Mouse (Mus musculus) neural tube, embryonic 14.5 days (tissue): ENCODE data around the gene Sash3. TPM values are rescaled to one million over a fixed set of nuclear protein-coding genes. Genes with fewer than 3 reads are reported as not detected.
A peak's percentile ranks its signal among the peaks of the same experiment; 100 is the strongest.
"Not testable (repeated sequence)": the region's sequence is repeated elsewhere in the genome, so short reads cannot be mapped to it uniquely, and the experiment has no call there.

ENCODE experiments used
- ATAC-seq: fragments of 200-750 bp; cut with Nextera tagmentation; 2 replicates; pipeline ENCODE4 v1.8.0; 2017; ENCODE audit warnings: low read depth, mild to moderate bottlenecking, moderate TSS enrichment, moderate library complexity
- H3K27ac ChIP-seq: fragments of 300-500 bp; sonication (generic); 2 replicates; pipeline ENCODE4 v1.5.1; 2014; ENCODE audit warnings: low read depth, mild to moderate bottlenecking, control low read depth, low read length, moderate library complexity, mixed read lengths
- H3K27me3 ChIP-seq: fragments of 300-500 bp; sonication (generic); 2 replicates; pipeline ENCODE4 v1.6.1; 2014; ENCODE audit warnings: low read length; ENCODE audit not compliant: control insufficient read depth, insufficient read depth
- H3K36me3 ChIP-seq: fragments of 300-500 bp; sonication (generic); 2 replicates; pipeline ENCODE4 v1.6.1; 2014; ENCODE audit warnings: low read length, mixed read lengths; ENCODE audit not compliant: control insufficient read depth, insufficient read depth
- H3K4me1 ChIP-seq: fragments of 300-500 bp; sonication (generic); 2 replicates; pipeline ENCODE4 v1.6.1; 2014; ENCODE audit warnings: low read length; ENCODE audit not compliant: control insufficient read depth, insufficient read depth
- H3K4me2 ChIP-seq: fragments of 300-500 bp; sonication (generic); 2 replicates; pipeline ENCODE4 v1.6.1; 2014; ENCODE audit warnings: mild to moderate bottlenecking, low read depth, low read length, control low read depth
- H3K4me3 ChIP-seq: fragments of 300-500 bp; sonication (generic); 2 replicates; pipeline ENCODE4 v1.5.1; 2014; ENCODE audit warnings: low read depth, low read length, control low read depth, mixed read lengths
- H3K9ac ChIP-seq: fragments of 300-500 bp; sonication (generic); replicated peaks from 2 replicates; pipeline ENCODE4 v1.6.1; 2014; ENCODE audit warnings: low read depth, mild to moderate bottlenecking, control low read depth, low read length, mixed read lengths
- H3K9me3 ChIP-seq: fragments of 300-500 bp; sonication (generic); 2 replicates; pipeline ENCODE4 v1.6.1; 2016; ENCODE audit warnings: low read length; ENCODE audit not compliant: control insufficient read depth
- WGBS: fragments of 180-500 bp; shearing (Covaris S2); extraction: QIAGEN DNeasy Blood & Tissue Kit; methylation state at CpG from one replicate; pipeline ENCODE4 v1.1.7; 2014; 5-methylcytosine and 5-hydroxymethylcytosine counted together
- polyA plus RNA-seq: library from polyadenylated mRNA; unstranded; fragments of >200 nt; fragmentation: Nextera tagmentation; extraction: Ambion mirVana; gene quantifications from 2 replicates; pipeline ENCODE4 v1.2.1, GENCODE M21; 2014

Gene Sash3
- polyA plus RNA-seq, 1 experiment from 2014 or later, result 0.66 TPM

DNA sequence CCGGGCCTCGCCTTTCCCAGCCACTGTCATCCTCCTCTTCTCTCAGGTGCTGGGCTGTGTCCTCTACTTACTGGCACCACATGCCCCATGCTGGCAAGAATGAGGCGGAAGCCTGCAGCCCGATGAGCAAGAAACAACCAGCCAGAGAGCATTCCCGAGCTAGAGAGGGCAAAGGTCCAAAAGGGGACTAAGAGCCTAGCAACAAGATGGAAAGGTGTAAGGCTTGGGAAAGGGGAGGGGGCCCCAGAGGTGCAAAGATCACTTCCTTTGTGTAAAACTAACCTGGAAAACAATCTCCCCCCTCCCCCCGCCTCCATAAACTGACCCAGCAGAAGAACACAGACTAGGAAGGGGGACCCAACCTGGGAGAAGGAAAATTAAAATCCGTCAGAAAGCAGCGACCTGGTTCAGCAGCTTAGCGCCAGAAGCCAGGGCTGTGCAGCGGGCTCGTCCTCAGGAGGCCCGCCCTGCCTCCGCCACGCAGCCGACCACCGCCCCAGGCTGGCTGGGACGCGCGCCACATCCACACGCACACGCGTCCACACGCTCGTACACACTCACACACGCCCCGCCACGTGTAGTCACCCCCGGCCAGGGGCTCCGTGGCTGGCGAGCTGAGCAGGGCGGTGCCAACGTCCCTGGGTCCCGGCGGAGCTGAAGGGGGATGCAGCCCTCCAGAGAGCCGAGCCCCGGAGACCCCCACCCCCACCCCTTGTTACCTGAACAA, 61.7 kb downstream of the Sash3 start:
- Histone ChIP-seq H3K9ac (peak overlapping the region; percentile 68), H3K27ac (peak overlapping the region; percentile 70), H3K36me3 (no peaks in the 10 kb centered on the region), H3K4me2 (peak overlapping the region; percentile 47), H3K27me3 (no peaks in the 10 kb centered on the region), H3K4me3 (peak overlapping the region; percentile 59), H3K4me1 (no peaks in the 10 kb centered on the region), H3K9me3 (no peaks in the 10 kb centered on the region)
- ATAC-seq, result peak; percentile 88
- WGBS, result 12% methylated on average over 32 of the region's 36 CpGs

DNA sequence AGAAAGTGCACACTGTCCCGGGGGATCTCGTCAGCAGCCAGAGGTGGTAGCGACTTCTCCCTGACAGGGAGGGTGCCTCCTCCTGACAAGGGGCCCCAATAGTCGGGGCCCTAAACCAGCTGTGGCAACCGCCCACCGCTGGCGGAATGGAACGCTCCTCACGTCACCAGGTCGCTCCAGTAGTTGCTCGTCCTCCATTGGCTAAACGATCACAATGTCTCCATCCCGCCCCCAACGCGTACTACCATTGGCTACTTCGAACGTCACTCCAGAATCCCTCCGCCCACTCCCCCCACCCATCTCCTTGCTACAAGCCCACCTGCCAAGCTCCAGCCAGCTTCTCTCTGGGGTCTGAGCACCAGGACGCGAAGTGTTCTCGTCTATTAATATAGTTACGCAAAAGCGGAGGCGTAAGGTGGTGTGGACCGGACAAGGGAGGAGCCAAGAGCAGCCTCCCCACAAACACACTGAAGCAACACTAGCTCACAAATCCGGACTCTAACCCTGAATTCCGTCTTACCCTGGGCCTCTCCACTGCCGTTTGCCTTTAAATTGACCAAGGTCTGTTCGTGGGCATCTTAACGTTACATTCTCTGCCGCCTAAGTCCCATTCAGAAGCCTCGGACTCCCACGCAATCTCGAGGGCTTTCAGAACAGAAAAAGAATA, 62.4 kb downstream of the Sash3 start, which contains the start of gene Zdhhc9:
Zdhhc9 (minus strand) TSS at position 360 of the 667 bp plus-strand sequence.
- Histone ChIP-seq H3K27me3 (no peaks in the 10 kb centered on the region), H3K9me3 (no peaks in the 10 kb centered on the region), H3K27ac (peak within 1 kb of the TSS; percentile 70), H3K4me1 (no peaks in the 10 kb centered on the region), H3K4me2 (peak within 1 kb of the TSS; percentile 47), H3K9ac (peak within 1 kb of the TSS; percentile 68), H3K36me3 (no peaks in the 10 kb centered on the region), H3K4me3 (peak within 1 kb of the TSS; percentile 59)
- WGBS, result 14% methylated on average over 31 of the region's 34 CpGs
- peak; percentile 99 for ATAC-seq

DNA sequence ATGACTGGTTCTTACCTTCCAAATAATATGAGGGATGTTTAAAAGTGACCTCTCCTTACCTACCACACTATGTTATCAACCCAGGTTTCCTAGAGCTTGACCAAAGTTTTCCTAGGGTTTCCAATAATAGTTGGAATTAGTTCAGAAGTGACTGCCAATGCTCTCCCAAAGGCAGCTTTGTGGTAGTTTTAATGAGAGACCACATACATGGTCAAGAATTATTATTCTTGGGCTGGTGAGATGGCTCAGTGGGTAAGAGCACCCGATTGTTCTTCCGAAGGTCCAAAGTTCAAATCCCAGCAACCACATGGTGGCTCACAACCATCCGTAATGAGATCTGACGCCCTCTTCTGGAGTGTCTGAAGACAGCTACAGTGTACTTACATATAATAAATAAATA, 63.5 kb downstream of the Sash3 start:
- not testable (repeated sequence) for H3K9ac ChIP-seq, H3K4me1 ChIP-seq, H3K36me3 ChIP-seq, H3K4me3 ChIP-seq, H3K27me3 ChIP-seq, H3K4me2 ChIP-seq, H3K9me3 ChIP-seq, H3K27ac ChIP-seq, ATAC-seq
- WGBS, result 93% methylated on average over 2 of the region's 4 CpGs

Other genes with a start within 250 kb of the Sash3 start
- gene Ocrl, start 234.0 kb upstream of the Sash3 start, polyA plus RNA-seq, result 39.0 and 41.6 TPM in 2 replicates
- gene Apln, start 111.6 kb upstream of the Sash3 start, polyA plus RNA-seq, result 0.98 and 2.1 TPM in 2 replicates
- gene Xpnpep2, start 37.7 kb upstream of the Sash3 start, polyA plus RNA-seq, result 0.25 and 0.28 TPM in 2 replicates
- 10.4 and 11.3 TPM in 2 replicates for gene Zdhhc9, start 62.4 kb downstream of the Sash3 start, polyA plus RNA-seq
- 15.9 and 17.0 TPM in 2 replicates for gene Utp14a, start 110.4 kb downstream of the Sash3 start, polyA plus RNA-seq
- gene Bcorl1, start 194.9 kb downstream of the Sash3 start, polyA plus RNA-seq, result 6.4 and 6.9 TPM in 2 replicates